Mouse (Mus musculus): Measurements from ENCODE around the gene Ssbp4. TPM values are rescaled to one million over a fixed set of nuclear protein-coding genes. Genes with fewer than 3 reads are reported as not detected.
A peak's percentile ranks its signal among the peaks of the same experiment; 100 is the strongest.

The Ssbp4 gene
- total and polyA plus RNA-seq, 3 experiments, result 84.9 to 212 TPM; not detected in 1

GRCm38 (mm10) chr8:70634066-70634465 is 25.4 kb upstream of the Ssbp4 start:
- H3K27me3 ChIP-seq (ENCODE audit: control insufficient read depth in 1 of 2, insufficient read depth in 2 of 2, low read length in 2 of 2), result no peaks in the 10 kb centered on the region
- H3K27ac ChIP-seq (ENCODE audit: control insufficient read depth, low read depth, low read length), result no peak overlapping the region
- TF ChIP-seq ETS1 (IDR thresholded peaks at IDR 0.05; ENCODE audit: low read depth, low read length) (peak; percentile 52; the same call in 1 of the 2 replicates), E2F4 (IDR thresholded peaks at IDR 0.05; ENCODE audit: borderline replicate concordance, low read depth, low read length) (no peak), MYB (IDR thresholded peaks at IDR 0.05; ENCODE audit: low read depth, low read length) (no peak), EP300 (IDR thresholded peaks at IDR 0.05; ENCODE audit: low read depth in 1 of 2, low read length in 2 of 2) (0 out of 4 replicates have a peak, but pooled peaks of 1 of the 2 experiments have one; percentile 12)
- H3K4me1 ChIP-seq (ENCODE audit: control insufficient read depth in 1 of 2, insufficient read depth in 2 of 2, low read length in 2 of 2), result peaks cover 6 to 21% of the 10 kb centered on the region in 2 experiments
- no peaks in the 10 kb centered on the region for H3K9me3 ChIP-seq (replicated peaks; ENCODE audit: insufficient read depth, low read length)
- 0 out of 4 replicates have a peak, but pooled peaks cover 0 to 6% of the 10 kb centered on the region in 2 experiments for H3K36me3 ChIP-seq (ENCODE audit: control insufficient read depth in 1 of 2, insufficient read depth in 2 of 2, low read length in 2 of 2)
- no peak overlapping the region for H3K4me3 ChIP-seq (ENCODE audit: control insufficient read depth in 1 of 2, insufficient read depth in 1 of 2, low read depth in 2 of 2, low read length in 2 of 2)
- no peak overlapping the region for H3K9ac ChIP-seq (ENCODE audit: control insufficient read depth, low read depth, low read length, poor library complexity, severe bottlenecking)
- H3K79me2 ChIP-seq (ENCODE audit: control insufficient read depth, insufficient read depth, low read length, poor library complexity), result no peaks in the 10 kb centered on the region; the same call in 1 of the 2 replicates
- DNase-seq (ENCODE audit: low read depth, low spot score), result no peak

GRCm38 (mm10) chr8:70632346-70632892 is 23.7 kb upstream of the Ssbp4 start, which contains the start of gene Gdf15:
Gene Gdf15, minus strand, starts transcription at chr8:70632456.
- 0 out of 4 replicates have a peak, but pooled peaks cover 0 to 6% of the 10 kb centered on the region in 2 experiments for H3K36me3 ChIP-seq (ENCODE audit: control insufficient read depth in 1 of 2, insufficient read depth in 2 of 2, low read length in 2 of 2)
- no peak for TF ChIP-seq JUND (IDR thresholded peaks at IDR 0.05; ENCODE audit: low read depth, low read length)
- no peak for TF ChIP-seq GATA1 (IDR thresholded peaks at IDR 0.05; ENCODE audit: low read depth, low read length)
- no peak for TF ChIP-seq NELFE (IDR thresholded peaks at IDR 0.05; ENCODE audit: low read depth, low read length)
- TF ChIP-seq GABPA (IDR thresholded peaks at IDR 0.05; ENCODE audit: low read depth, low read length), result no peak
- TF ChIP-seq USF2 (IDR thresholded peaks at IDR 0.05; ENCODE audit: borderline replicate concordance in 1 of 2, insufficient read depth in 1 of 2, low read depth in 1 of 2, low read length in 2 of 2), result no peak
- no peak for TF ChIP-seq MAFK (IDR thresholded peaks at IDR 0.05; ENCODE audit: borderline replicate concordance, low read depth, low read length)
- no peak for TF ChIP-seq EP300 (IDR thresholded peaks at IDR 0.05; ENCODE audit: low read depth in 1 of 2, low read length in 2 of 2)
- TF ChIP-seq HCFC1 (IDR thresholded peaks at IDR 0.05; ENCODE audit: low read depth, low read length), result no peak
- no peak for TF ChIP-seq ZMIZ1 (IDR thresholded peaks at IDR 0.05; ENCODE audit: low read depth, low read length)
- TF ChIP-seq MAZ (IDR thresholded peaks at IDR 0.05; ENCODE audit: low read depth, low read length), result no peak
- TF ChIP-seq TAL1 (IDR thresholded peaks at IDR 0.05; ENCODE audit: low read length), result no peak
- peak within 1 kb of the TSS; percentile 53 to 63 for H3K4me3 ChIP-seq (ENCODE audit: control insufficient read depth in 1 of 2, insufficient read depth in 1 of 2, low read depth in 2 of 2, low read length in 2 of 2)
- H3K9ac ChIP-seq (ENCODE audit: control insufficient read depth, low read depth, low read length, poor library complexity, severe bottlenecking), result peak within 1 kb of the TSS; percentile 80
- no peaks in the 10 kb centered on the region; the same call in 1 of the 2 replicates for H3K79me2 ChIP-seq (ENCODE audit: control insufficient read depth, insufficient read depth, low read length, poor library complexity)
- DNase-seq (ENCODE audit: low read depth, low spot score), result no peak
- no peaks in the 10 kb centered on the region for H3K9me3 ChIP-seq (replicated peaks; ENCODE audit: insufficient read depth, low read length)
- H3K27ac ChIP-seq (ENCODE audit: control insufficient read depth, low read depth, low read length), result peak within 1 kb of the TSS; percentile 83; the same call in 1 of the 2 replicates
- H3K27me3 ChIP-seq (ENCODE audit: control insufficient read depth in 1 of 2, insufficient read depth in 2 of 2, low read length in 2 of 2), result no peaks in the 10 kb centered on the region
- H3K4me1 ChIP-seq (ENCODE audit: control insufficient read depth in 1 of 2, insufficient read depth in 2 of 2, low read length in 2 of 2), result peaks cover 6 to 21% of the 10 kb centered on the region in 2 experiments

Measured in MEL (cell line).